Mouse (Mus musculus) forebrain, embryonic 15.5 days (tissue): ENCODE measurements at regions not wholly inside any gene's neighbourhood (a gene's known extent, or its start where the extent isn't known, plus 50 kb on each side); places are given as distances from the start of the nearest gene placed in this dataset.

Experiments
- ATAC-seq: fragments of 200-750 bp; cut with Nextera tagmentation; replicated peaks from 2 replicates; pipeline ENCODE4 v1.8.0; 2017; ENCODE audit warnings: mild to moderate bottlenecking, moderate TSS enrichment, moderate library complexity
- H3K27ac ChIP-seq: fragments of 300-500 bp; sonication (generic); replicated peaks from 2 replicates; pipeline ENCODE4 v1.5.1; 2015; ENCODE audit warnings: mild to moderate bottlenecking, inconsistent platforms
- H3K27me3 ChIP-seq: fragments of 300-500 bp; sonication (generic); 2 replicates; pipeline ENCODE4 v1.6.1; 2015; ENCODE audit warnings: inconsistent platforms
- H3K36me3 ChIP-seq: fragments of 300-500 bp; sonication (generic); 2 replicates; pipeline ENCODE4 v1.6.1; 2015; ENCODE audit warnings: mild to moderate bottlenecking, inconsistent platforms
- H3K4me1 ChIP-seq: fragments of 300-500 bp; sonication (generic); 2 replicates; pipeline ENCODE4 v1.6.1; 2015; ENCODE audit warnings: inconsistent platforms
- H3K4me2 ChIP-seq: fragments of 300-500 bp; sonication (generic); replicated peaks from 2 replicates; pipeline ENCODE4 v1.6.1; 2015; ENCODE audit warnings: mild to moderate bottlenecking, inconsistent platforms
- H3K4me3 ChIP-seq: fragments of 300-500 bp; sonication (generic); 2 replicates; pipeline ENCODE4 v1.5.1; 2015; ENCODE audit warnings: mild to moderate bottlenecking, inconsistent platforms
- H3K9ac ChIP-seq: fragments of 300-500 bp; sonication (generic); replicated peaks from 2 replicates; pipeline ENCODE4 v1.6.1; 2015; ENCODE audit warnings: mild to moderate bottlenecking, inconsistent platforms
- H3K9me3 ChIP-seq: fragments of 300-500 bp; sonication (generic); 2 replicates; pipeline ENCODE4 v1.6.1; 2016; ENCODE audit warnings: inconsistent platforms
- WGBS: fragments of 180-500 bp; shearing (Covaris S2); methylation state at CpG from one replicate; pipeline ENCODE4 v1.1.7; 2015; ENCODE audit warnings: mixed read lengths; 5-methylcytosine and 5-hydroxymethylcytosine counted together

DNA sequence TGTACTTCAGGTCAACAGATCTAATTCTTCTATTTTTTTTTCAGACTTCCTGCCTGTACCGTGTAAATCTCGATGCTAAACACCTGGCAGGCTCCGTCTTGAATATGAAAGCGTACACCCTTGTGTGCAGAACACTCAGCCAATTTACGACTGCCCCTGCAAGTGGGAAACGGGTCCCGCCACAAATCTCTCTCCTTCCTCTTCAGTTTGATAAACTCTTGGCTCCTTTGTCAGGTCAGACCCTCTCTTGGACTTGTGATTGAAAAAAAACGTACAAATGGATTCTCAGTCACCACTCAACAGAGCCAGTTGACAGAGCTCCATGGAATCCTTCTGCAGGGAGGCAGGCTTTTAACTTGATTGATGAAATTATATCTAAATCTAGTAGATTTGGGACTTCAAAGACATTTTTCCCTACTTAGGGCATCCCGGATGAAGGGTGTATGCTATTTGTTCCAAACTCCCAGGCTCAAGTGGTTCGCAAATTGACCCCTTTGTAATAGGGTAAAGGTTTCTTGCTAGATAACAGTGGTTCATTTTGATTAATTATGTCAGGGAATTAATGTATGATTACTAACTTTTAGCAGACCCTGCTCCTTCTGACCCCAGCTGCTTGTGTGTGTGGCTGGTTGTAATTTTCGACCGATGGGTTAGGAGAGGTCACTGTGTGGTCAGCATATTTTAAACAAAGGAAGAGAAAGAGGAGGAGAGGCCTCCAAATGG, 429.7 kb upstream of the Nr2f2 start:
- ATAC-seq: no peak
- WGBS: 70% methylated on average over 12 of the region's 12 CpGs
- no peak overlapping the region for H3K4me3 ChIP-seq
- no peaks in the 10 kb centered on the region for H3K4me1 ChIP-seq
- H3K27me3 ChIP-seq: 0 out of 2 replicates have a peak, but pooled peaks cover 6% of the 10 kb centered on the region
- H3K9ac ChIP-seq: no peak overlapping the region
- no peak overlapping the region for H3K4me2 ChIP-seq
- no peak overlapping the region for H3K27ac ChIP-seq
- H3K9me3 ChIP-seq: no peaks in the 10 kb centered on the region
- H3K36me3 ChIP-seq: no peaks in the 10 kb centered on the region

DNA sequence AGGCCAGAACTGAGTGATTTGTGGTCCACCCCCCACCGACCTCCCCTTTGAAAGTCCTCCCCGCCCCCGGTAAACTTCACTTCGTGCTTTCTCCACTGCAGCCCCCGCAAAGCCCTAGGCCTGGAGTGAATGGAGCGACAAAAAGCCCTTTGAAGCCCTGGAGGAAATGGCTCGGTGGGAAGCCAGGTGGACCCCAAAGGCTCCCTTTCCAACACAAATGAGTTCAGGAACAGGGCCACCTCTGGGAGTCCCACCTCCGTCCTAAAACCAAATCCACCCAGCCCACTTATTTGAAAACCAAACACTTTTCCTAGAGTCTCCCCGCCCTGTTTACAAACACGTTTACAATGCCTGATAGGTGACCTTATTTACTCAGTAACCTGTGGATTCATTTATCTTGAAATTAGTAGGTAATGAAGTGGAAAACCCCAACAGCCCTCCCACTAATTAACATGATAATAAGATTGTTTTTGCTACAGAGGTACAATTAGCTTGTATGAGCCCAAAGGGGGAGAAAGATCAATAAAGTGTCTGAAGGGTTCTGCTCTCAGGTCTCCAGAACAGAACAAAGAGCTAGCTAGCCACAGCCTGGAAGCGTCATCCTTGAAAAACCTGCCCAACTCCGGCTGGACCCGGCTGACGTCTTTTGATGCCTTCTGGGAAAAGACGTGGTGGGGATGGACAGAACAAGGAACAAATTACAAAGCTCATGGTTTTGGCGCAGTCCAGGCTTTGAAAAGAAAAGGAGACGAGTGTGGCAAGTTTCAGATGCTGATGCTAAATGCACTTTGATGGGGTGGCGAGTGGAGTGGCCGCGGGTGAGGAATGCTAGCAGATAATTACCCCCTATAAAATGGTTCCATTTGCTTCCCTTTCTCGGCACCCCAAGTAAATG, 422.6 kb upstream of the Nr2f2 start:
- no peak for ATAC-seq
- peaks cover 47% of the 10 kb centered on the region for H3K27me3 ChIP-seq
- no peak overlapping the region; the same call in 1 of the 2 replicates for H3K9ac ChIP-seq
- no peaks in the 10 kb centered on the region for H3K36me3 ChIP-seq
- peaks cover 12% of the 10 kb centered on the region for H3K4me1 ChIP-seq
- WGBS: 4% methylated on average over 21 of the region's 21 CpGs
- no peaks in the 10 kb centered on the region for H3K9me3 ChIP-seq
- no peak overlapping the region for H3K4me3 ChIP-seq
- peak overlapping the region; percentile 23 for H3K4me2 ChIP-seq
- no peak overlapping the region for H3K27ac ChIP-seq

DNA sequence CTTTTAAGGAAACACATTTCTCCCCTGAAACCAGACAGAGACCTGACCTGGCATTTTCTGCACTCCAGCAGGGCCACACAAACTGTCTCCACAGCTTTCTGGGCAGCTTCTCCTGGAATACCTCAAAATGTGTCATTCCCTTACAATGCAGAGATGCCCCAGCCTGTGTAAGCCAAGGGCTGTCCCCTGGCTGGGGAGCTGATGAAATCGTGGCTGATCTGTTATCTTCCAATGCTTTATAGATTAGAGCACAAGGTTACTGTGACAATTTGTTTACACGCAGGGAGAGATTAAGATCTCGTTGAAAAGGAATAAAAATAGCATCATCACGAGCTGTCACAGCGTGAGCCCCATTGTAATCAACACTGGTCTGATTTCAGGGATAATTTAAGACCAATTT, 421.4 kb upstream of the Nr2f2 start:
- no peaks in the 10 kb centered on the region for H3K36me3 ChIP-seq
- H3K4me2 ChIP-seq: no peak overlapping the region
- H3K9ac ChIP-seq: no peak overlapping the region
- peaks cover 47% of the 10 kb centered on the region for H3K27me3 ChIP-seq
- ATAC-seq: no peak
- H3K9me3 ChIP-seq: no peaks in the 10 kb centered on the region
- WGBS: 5% methylated on average over 5 of the region's 5 CpGs
- H3K4me1 ChIP-seq: peaks cover 12% of the 10 kb centered on the region
- H3K27ac ChIP-seq: no peak overlapping the region
- H3K4me3 ChIP-seq: no peak overlapping the region

DNA sequence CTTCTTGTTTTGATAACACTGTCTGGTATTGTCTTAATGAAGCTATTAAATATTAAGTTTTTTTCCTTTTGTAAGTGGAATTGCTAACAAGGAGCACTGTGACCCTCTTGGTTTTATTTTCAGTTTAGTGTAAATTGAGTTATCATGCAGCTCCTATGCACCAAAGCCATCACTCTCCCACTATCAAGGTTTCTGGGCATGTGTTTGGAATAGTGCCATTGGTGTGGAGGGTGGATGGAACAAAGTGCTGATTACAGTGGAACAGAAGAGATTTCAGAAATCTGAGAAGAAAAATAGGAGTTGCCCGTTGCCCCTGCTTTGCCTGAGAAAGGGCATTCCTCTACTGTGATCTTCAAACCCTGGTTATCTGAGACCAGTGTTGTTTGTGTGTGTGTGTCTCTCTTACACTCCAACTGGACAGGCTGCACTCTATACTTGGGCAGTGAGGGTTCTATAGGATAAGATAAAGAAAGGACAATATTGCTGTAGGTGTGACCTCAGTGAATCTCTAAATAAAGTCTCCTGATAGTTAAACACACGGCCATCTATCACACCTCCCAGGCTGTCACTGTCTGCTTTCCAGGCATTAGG, 414.3 kb upstream of the Nr2f2 start:
- ATAC-seq: no peak
- H3K4me1 ChIP-seq: peaks cover 3% of the 10 kb centered on the region; the same call in 1 of the 2 replicates
- H3K9me3 ChIP-seq: no peaks in the 10 kb centered on the region
- no peak overlapping the region for H3K9ac ChIP-seq
- H3K27me3 ChIP-seq: peaks cover 10% of the 10 kb centered on the region
- 84% methylated on average over 2 of the region's 2 CpGs for WGBS
- H3K27ac ChIP-seq: no peak overlapping the region
- H3K4me2 ChIP-seq: no peak overlapping the region
- H3K4me3 ChIP-seq: no peak overlapping the region
- no peaks in the 10 kb centered on the region for H3K36me3 ChIP-seq

DNA sequence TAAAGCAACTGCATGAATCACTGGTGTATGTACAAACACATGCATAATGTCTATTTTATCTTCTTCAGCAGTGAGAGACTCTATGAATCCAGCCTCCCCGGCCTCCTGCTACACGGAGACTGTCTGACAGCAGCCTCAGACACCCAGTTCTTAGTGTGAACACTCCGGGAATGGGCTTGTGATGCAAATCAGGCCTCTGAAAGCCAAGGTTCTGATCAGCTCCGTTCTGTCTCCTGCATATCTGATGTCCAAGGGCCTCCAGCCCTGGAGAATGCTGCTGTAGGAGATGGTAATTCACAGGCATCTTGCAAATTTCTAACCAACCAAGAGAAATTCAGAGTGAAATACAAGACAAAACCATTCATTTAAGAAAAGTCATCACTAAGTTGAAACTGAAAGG, 411.2 kb upstream of the Nr2f2 start:
- WGBS: 10% methylated on average over 4 of the region's 4 CpGs
- H3K27me3 ChIP-seq: no peaks in the 10 kb centered on the region; the same call in 1 of the 2 replicates
- H3K4me1 ChIP-seq: peaks cover 3% of the 10 kb centered on the region; the same call in 1 of the 2 replicates
- no peak overlapping the region for H3K27ac ChIP-seq
- ATAC-seq: 0 out of 2 replicates have a peak, but pooled peaks have one; percentile 35
- no peak overlapping the region for H3K4me2 ChIP-seq
- H3K9ac ChIP-seq: no peak overlapping the region
- no peak overlapping the region for H3K4me3 ChIP-seq
- no peaks in the 10 kb centered on the region for H3K36me3 ChIP-seq
- no peaks in the 10 kb centered on the region for H3K9me3 ChIP-seq

DNA sequence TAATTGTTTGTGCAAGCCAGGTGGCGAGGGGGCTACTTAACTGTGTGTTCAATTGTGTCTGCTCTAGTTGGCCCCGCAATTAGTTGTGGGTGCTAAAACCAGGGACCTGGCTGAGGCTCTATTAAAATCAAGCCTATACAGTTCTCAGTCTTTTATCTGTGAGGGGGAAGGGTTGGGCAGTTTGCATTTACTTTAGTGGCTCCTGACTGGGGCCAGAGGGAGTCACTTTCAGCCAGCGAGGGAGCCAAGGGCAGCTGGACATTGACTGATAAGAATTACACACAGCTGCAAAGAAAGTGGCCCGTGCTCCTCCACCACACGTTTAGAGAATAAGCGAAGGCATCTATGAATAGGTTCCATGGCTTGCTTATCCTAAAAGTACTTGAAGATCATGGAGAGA, 403.1 kb upstream of the Nr2f2 start:
- no peaks in the 10 kb centered on the region for H3K27me3 ChIP-seq
- H3K4me2 ChIP-seq: no peak overlapping the region
- H3K9ac ChIP-seq: no peak overlapping the region
- no peak overlapping the region for H3K27ac ChIP-seq
- 75% methylated on average over 6 of the region's 6 CpGs for WGBS
- ATAC-seq: no peak
- H3K4me3 ChIP-seq: no peak overlapping the region
- H3K9me3 ChIP-seq: no peaks in the 10 kb centered on the region
- H3K4me1 ChIP-seq: no peaks in the 10 kb centered on the region
- H3K36me3 ChIP-seq: no peaks in the 10 kb centered on the region

DNA sequence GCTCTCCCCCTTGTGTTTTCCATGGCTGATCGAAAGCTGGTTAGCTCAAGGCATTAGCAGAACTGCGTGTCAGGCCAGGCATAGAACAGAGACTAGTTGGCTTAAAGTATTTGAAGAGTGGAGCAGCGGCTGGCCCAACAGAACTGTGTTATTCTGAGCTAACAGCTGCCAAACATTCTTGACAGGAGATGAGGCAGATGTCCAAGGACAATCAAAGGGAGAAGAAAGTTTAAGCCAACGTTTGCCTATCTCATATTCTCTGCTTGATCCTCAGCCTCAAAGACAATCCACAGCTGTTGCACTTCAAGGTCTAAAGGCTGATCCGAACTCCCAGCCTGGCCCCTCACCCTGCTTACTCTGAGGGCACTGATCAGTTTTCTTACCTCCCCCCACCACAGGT, 401.2 kb upstream of the Nr2f2 start:
- Histone ChIP-seq H3K27me3 (no peaks in the 10 kb centered on the region), H3K36me3 (no peaks in the 10 kb centered on the region)
- 61% methylated on average over 5 of the region's 5 CpGs for WGBS

DNA sequence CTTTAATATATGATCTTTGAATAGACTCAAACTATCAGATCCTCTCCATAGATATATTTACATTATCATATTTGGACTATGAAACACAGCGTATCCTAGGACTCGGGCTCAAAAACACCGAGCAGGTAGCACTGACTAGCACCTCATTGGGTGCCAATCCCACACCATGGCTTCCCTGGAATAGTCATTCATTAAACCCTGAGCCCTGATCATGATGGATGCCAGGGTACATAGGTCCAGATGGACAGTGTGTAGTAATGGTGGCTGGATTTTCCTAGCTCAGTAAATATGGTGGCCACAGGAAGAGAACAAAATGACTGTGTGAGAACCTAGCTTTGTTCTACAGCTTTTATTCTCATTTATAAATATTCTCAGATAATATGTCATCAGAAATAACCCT, 390.1 kb upstream of the Nr2f2 start:
- ATAC-seq: no peak
- no peak overlapping the region for H3K4me2 ChIP-seq
- no peak overlapping the region for H3K4me3 ChIP-seq
- H3K4me1 ChIP-seq: no peaks in the 10 kb centered on the region
- no peaks in the 10 kb centered on the region for H3K36me3 ChIP-seq
- no peaks in the 10 kb centered on the region for H3K27me3 ChIP-seq
- H3K9me3 ChIP-seq: no peaks in the 10 kb centered on the region
- WGBS: 96% methylated on average over 3 of the region's 3 CpGs
- no peak overlapping the region for H3K27ac ChIP-seq
- no peak overlapping the region for H3K9ac ChIP-seq

More for the DNA sequence above, 401.2 kb upstream of the Nr2f2 start:
- ATAC-seq: no peak
- H3K9ac ChIP-seq: no peak overlapping the region
- H3K4me3 ChIP-seq: no peak overlapping the region
- no peaks in the 10 kb centered on the region for H3K4me1 ChIP-seq
- H3K27ac ChIP-seq: no peak overlapping the region
- no peaks in the 10 kb centered on the region for H3K9me3 ChIP-seq
- no peak overlapping the region for H3K4me2 ChIP-seq

DNA sequence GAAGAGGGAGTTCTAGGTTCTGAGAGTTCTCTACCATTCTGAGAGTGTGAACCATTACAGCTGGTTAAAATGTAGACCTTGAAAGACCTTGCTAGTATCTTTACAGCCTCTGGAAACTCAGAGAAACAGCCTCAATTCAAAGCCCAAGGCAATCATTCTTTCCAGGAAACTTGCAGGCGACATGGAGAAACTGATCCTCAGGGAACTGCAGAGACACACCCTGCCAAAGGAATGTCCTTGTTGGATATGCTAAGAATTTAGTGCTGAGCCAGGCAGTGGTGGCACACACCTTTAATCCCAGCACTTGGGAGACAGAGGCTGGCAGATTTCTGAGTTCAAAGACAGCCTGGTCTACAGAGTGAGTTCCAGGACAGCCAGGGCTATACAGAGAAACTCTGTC, 388.3 kb upstream of the Nr2f2 start:
- no peaks in the 10 kb centered on the region for H3K36me3 ChIP-seq
- no peaks in the 10 kb centered on the region for H3K4me1 ChIP-seq
- no peaks in the 10 kb centered on the region for H3K27me3 ChIP-seq
- H3K9me3 ChIP-seq: no peaks in the 10 kb centered on the region
- no peak for ATAC-seq
- H3K4me3 ChIP-seq: no peak overlapping the region
- H3K4me2 ChIP-seq: no peak overlapping the region
- H3K9ac ChIP-seq: no peak overlapping the region
- WGBS: 91% methylated on average over 1 of the region's 1 CpGs
- H3K27ac ChIP-seq: no peak overlapping the region

DNA sequence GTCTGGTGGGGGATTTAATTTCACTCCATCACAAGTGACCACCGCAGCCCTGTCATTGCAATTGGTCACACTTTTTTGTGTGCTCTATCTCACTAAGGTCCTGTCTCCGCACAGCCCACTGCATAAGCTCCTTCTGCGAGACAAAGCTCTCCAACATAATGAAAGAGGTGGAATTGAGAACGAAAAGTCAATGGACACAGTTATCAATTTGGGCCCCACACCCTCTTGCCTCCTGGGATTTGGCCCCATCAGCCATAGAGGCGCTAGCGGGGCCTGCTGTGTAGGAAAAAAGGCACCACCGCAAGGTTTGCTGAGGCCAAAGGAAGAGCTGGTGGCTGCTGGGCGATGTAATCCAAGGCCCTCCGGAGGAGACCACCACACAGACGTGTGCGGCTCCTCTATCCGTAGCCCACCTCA, 386.3 kb upstream of the Nr2f2 start:
- Histone ChIP-seq H3K4me2 (no peak overlapping the region), H3K27ac (no peak overlapping the region), H3K9me3 (no peaks in the 10 kb centered on the region), H3K9ac (no peak overlapping the region), H3K27me3 (no peaks in the 10 kb centered on the region), H3K4me3 (no peak overlapping the region), H3K36me3 (no peaks in the 10 kb centered on the region), H3K4me1 (no peaks in the 10 kb centered on the region)
- WGBS: 77% methylated on average over 12 of the region's 12 CpGs
- no peak for ATAC-seq

DNA sequence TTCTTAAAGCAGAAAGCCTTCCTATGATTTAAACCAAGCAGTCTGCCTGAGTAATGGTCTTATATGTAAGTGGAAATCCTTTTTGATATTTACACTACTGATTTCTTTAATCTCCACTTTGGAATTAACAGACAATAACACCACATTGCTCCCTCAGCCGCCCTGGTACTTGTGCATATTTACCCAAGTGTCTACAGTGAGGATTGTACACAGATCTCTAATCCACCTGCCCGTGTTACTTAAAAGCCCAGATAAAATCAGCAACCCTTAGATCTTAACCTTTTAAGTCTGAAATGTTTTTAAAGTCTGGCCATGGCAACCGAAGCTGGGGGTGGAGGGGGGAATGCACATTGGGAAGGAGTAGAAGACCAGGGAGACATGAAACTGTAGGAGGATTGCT, 382.3 kb upstream of the Nr2f2 start:
- no peak overlapping the region for H3K4me2 ChIP-seq
- no peak overlapping the region for H3K27ac ChIP-seq
- H3K27me3 ChIP-seq: no peaks in the 10 kb centered on the region
- no peak for ATAC-seq
- no peaks in the 10 kb centered on the region for H3K36me3 ChIP-seq
- H3K9me3 ChIP-seq: no peaks in the 10 kb centered on the region
- no peak overlapping the region for H3K9ac ChIP-seq
- WGBS: 67% methylated on average over 3 of the region's 3 CpGs
- H3K4me3 ChIP-seq: no peak overlapping the region
- H3K4me1 ChIP-seq: no peaks in the 10 kb centered on the region

DNA sequence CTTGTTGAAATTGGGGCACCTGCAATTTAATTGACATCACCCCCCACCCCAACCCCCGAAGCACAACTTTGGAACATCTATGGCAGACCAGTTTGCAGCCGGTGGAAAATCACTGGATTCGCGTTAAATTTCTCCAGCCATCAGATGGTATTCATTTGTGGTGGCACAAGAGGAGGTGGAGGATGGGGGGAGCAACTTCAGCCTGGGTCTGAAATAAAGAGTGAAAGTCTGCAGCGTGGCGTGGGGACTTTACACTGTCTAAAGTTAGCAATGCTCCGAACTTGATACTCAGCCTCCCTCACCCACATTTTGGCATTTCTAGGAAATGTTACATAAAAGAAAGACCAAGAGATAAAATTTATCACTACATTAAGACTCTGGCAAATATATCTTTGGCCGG, 381.8 kb upstream of the Nr2f2 start:
- Histone ChIP-seq H3K36me3 (no peaks in the 10 kb centered on the region), H3K4me2 (no peak overlapping the region), H3K9me3 (no peaks in the 10 kb centered on the region), H3K27ac (no peak overlapping the region), H3K4me1 (no peaks in the 10 kb centered on the region), H3K27me3 (no peaks in the 10 kb centered on the region), H3K4me3 (no peak overlapping the region), H3K9ac (no peak overlapping the region)
- WGBS: 86% methylated on average over 8 of the region's 8 CpGs
- no peak for ATAC-seq
